ENCODE assay signal across 27 mouse cellular contexts in the genomic region with DNA sequence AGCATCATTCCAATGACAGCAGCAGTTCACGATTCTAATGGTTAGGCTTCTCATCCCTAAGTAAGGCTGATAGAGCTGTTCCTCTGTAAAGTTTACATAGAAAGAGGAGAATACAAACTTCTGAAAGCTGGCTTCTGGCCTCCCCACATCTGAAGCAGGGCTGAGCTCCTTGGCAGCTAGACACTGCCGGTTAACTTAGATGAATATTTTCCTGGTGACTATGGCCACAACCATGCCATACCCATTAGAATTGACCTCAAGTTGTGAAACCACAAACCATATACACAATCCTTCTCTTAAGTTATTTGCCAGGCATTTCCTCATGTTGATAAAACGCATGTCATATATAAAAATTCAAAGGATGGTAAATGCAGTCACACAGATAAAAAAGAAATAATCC.
"Had no signal": no experiment of that assay in that cellular context is flagged by ENCODE, and none has a peak within 500 bp of the region (broad histone marks: within the 10 kb centered on the region; RNA-seq: fewer than 3 reads in every experiment).

No protein-coding gene starts in this region.

- DNase-seq: gastrocnemius, adult 2 months; gastrocnemius, postnatal 14 days; gastrocnemius, postnatal 36 days; heart, adult 11 months; heart, adult 2 months; heart, postnatal 14 days; heart, postnatal 36 days; kidney, adult 18-20 months; kidney, adult 8-10 months; kidney, postnatal 14 days; kidney, postnatal 36 days; layer of hippocampus, adult 9-11 months; layer of hippocampus, postnatal 36 days; left cerebral cortex, postnatal 4 days; liver, embryonic 13.5 days had no signal

- H3K9ac ChIP-seq: heart, embryonic 13.5 days; heart, embryonic 15.5 days; hindbrain, embryonic 13.5 days; hindbrain, embryonic 15.5 days; limb, embryonic 13.5 days; limb, embryonic 15.5 days; liver, embryonic 13.5 days; liver, embryonic 15.5 days had no signal

- H3K4me1 ChIP-seq: heart, embryonic 13.5 days; heart, embryonic 15.5 days; hindbrain, embryonic 13.5 days; hindbrain, embryonic 15.5 days; limb, embryonic 13.5 days; limb, embryonic 15.5 days; liver, embryonic 13.5 days; liver, embryonic 15.5 days had no signal

- H3K27ac ChIP-seq: gastrocnemius, adult 2 months; heart, adult 2 months; heart, embryonic 13.5 days; heart, embryonic 15.5 days; hindbrain, embryonic 13.5 days; hindbrain, embryonic 15.5 days; hindbrain, postnatal 0 days; kidney, postnatal 0 days; limb, embryonic 13.5 days; limb, embryonic 15.5 days; liver, embryonic 13.5 days; liver, embryonic 15.5 days had no signal

- H3K27me3 ChIP-seq: heart, embryonic 13.5 days; heart, embryonic 15.5 days; hindbrain, embryonic 13.5 days; hindbrain, embryonic 15.5 days; limb, embryonic 13.5 days; limb, embryonic 15.5 days; liver, embryonic 13.5 days; liver, embryonic 15.5 days had no signal

- H3K36me3 ChIP-seq: heart, embryonic 13.5 days; heart, embryonic 15.5 days; hindbrain, embryonic 13.5 days; hindbrain, embryonic 15.5 days; limb, embryonic 13.5 days; limb, embryonic 15.5 days; liver, embryonic 13.5 days; liver, embryonic 15.5 days had no signal

- ATAC-seq: hindbrain, postnatal 0 days; intestine, embryonic 16.5 days had no signal

- H3K9me3 ChIP-seq: heart, embryonic 13.5 days; heart, embryonic 15.5 days; hindbrain, embryonic 13.5 days; hindbrain, embryonic 15.5 days; limb, embryonic 13.5 days; limb, embryonic 15.5 days; liver, embryonic 13.5 days; liver, embryonic 15.5 days had no signal

- H3K4me2 ChIP-seq: heart, embryonic 11.5 days; heart, embryonic 13.5 days; heart, embryonic 15.5 days; hindbrain, embryonic 13.5 days; hindbrain, embryonic 15.5 days; limb, embryonic 13.5 days; limb, embryonic 15.5 days; liver, embryonic 11.5 days; liver, embryonic 13.5 days; liver, embryonic 15.5 days had no signal

- H3K4me3 ChIP-seq: gastrocnemius, adult 2 months; heart, adult 2 months; heart, embryonic 13.5 days; heart, embryonic 15.5 days; hindbrain, embryonic 13.5 days; hindbrain, embryonic 15.5 days; limb, embryonic 13.5 days; limb, embryonic 15.5 days; liver, embryonic 13.5 days; liver, embryonic 15.5 days had no signal
